Mouse (Mus musculus) midbrain, embryonic 11.5 days (tissue): ENCODE data around the gene Vcl. TPM values are rescaled to one million over a fixed set of nuclear protein-coding genes. Genes with fewer than 3 reads are reported as not detected.
A peak's percentile ranks its signal among the peaks of the same experiment; 100 is the strongest.

ENCODE experiments used
- ATAC-seq: fragments of 200-750 bp; cut with Nextera tagmentation; 2 replicates; pipeline ENCODE4 v1.8.0; 2017; ENCODE audit warnings: moderate TSS enrichment, moderate library complexity; ENCODE audit not compliant: low FRiP score
- DNase-seq: peaks from one replicate; pipeline ENCODE4 v3.0.0; 2015; ENCODE audit warnings: low spot score; ENCODE audit errors: missing footprints
- H3K27ac ChIP-seq: fragments of 300-500 bp; sonication (generic); 2 replicates; pipeline ENCODE4 v1.5.1; 2014; ENCODE audit warnings: low read depth, low read length
- H3K27me3 ChIP-seq: fragments of 300-500 bp; sonication (generic); 2 replicates; pipeline ENCODE4 v1.6.1; 2014; ENCODE audit warnings: mild to moderate bottlenecking, low read length, moderate library complexity, mixed read lengths; ENCODE audit not compliant: control insufficient read depth, insufficient read depth
- H3K36me3 ChIP-seq: fragments of 300-500 bp; sonication (generic); 2 replicates; pipeline ENCODE4 v1.6.1; 2014; ENCODE audit warnings: mild to moderate bottlenecking, low read length, moderate library complexity, mixed read lengths; ENCODE audit not compliant: control insufficient read depth, insufficient read depth
- H3K4me1 ChIP-seq: fragments of 300-500 bp; sonication (generic); 2 replicates; pipeline ENCODE4 v1.6.1; 2014; ENCODE audit warnings: low read length; ENCODE audit not compliant: control insufficient read depth, insufficient read depth
- H3K4me2 ChIP-seq: fragments of 300-500 bp; sonication (generic); 2 replicates; pipeline ENCODE4 v1.6.1; 2014; ENCODE audit warnings: mild to moderate bottlenecking, moderate library complexity
- H3K4me3 ChIP-seq: fragments of 300-500 bp; sonication (generic); 2 replicates; pipeline ENCODE4 v1.5.1; 2014; ENCODE audit warnings: low read depth, low read length
- H3K9ac ChIP-seq: fragments of 300-500 bp; sonication (generic); 2 replicates; pipeline ENCODE4 v1.6.1; 2014; ENCODE audit warnings: low read length
- H3K9me3 ChIP-seq: fragments of 300-500 bp; sonication (generic); 2 replicates; pipeline ENCODE4 v1.6.1; 2016; ENCODE audit warnings: low read length; ENCODE audit not compliant: control insufficient read depth
- WGBS: fragments of 180-500 bp; shearing (Covaris S2); extraction: QIAGEN DNeasy Blood & Tissue Kit; methylation state at CpG from one replicate; pipeline ENCODE4 v1.1.7; 2014; 5-methylcytosine and 5-hydroxymethylcytosine counted together
- polyA plus RNA-seq: library from polyadenylated mRNA; unstranded; fragments of >200 nt; fragmentation: Nextera tagmentation; extraction: Ambion mirVana; gene quantifications from 2 replicates; pipeline ENCODE4 v1.2.1, GENCODE M21; 2014

Gene Vcl
- 27.0 and 29.4 TPM in 2 replicates for polyA plus RNA-seq

DNA sequence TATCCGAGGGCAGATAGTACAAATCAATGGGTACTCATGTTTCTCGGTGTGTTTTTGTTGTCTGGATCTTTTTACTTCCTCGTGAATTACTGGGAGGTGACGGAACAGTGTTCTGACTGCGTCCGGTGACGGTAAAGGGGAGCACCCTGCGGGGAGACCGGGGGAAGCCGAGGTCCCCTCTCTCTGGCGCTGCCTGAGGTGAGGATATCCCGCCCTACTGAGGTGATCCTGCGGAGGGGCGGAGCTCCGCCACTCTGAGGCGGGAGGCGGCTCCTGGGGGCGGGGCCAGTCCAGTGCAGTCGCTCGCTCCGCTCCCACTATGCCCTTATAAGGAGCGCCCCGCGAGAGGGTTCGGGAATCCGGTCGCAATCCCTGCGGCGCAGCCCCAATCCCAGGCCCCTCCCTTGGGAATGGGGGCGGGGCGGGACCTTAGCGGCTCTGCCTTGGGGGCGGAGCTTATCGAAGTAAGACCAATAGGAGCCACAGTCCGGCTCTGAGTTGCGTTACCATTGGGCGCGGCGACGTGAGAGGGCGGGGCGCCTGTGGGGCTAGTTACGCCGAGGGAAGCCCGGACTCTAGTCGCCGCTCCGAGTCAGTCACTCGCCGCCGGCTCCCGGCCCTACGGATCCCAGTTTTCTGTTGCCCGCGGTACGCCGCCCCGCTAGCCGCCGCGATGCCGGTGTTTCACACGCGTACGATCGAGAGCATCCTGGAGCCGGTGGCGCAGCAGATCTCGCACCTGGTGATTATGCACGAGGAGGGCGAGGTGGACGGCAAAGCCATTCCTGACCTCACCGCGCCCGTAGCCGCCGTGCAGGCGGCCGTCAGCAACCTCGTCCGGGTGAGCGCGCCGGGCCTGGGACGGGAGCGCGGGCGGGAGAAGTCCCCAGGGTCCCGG lies at the start of gene Vcl:
Vcl (plus strand) TSS at position 551 of the 898 bp plus-strand sequence.
- no peaks in the 10 kb centered on the region for H3K27me3 ChIP-seq
- H3K27ac ChIP-seq, result peak within 1 kb of the TSS; percentile 50; the same call in 1 of the 2 replicates
- H3K9ac ChIP-seq, result peak within 1 kb of the TSS; percentile 72
- WGBS, result under 1% methylated on average over 87 of the region's 89 CpGs
- peaks cover 8% of the 10 kb centered on the region for H3K4me1 ChIP-seq
- peak; percentile 100 for DNase-seq
- peak; percentile 99 for ATAC-seq
- H3K4me3 ChIP-seq, result peak within 1 kb of the TSS; percentile 71
- peak within 1 kb of the TSS; percentile 48 for H3K4me2 ChIP-seq
- H3K9me3 ChIP-seq, result no peaks in the 10 kb centered on the region
- H3K36me3 ChIP-seq, result no peaks in the 10 kb centered on the region

GRCm38 (mm10) chr14:20884691-20885090 lies 44.5 kb upstream of the Vcl start:
- DNase-seq (no peak), ATAC-seq (no peak)
- 83% methylated on average over 5 of the region's 5 CpGs for WGBS
- Histone ChIP-seq H3K27ac (no peak overlapping the region), H3K4me3 (no peak overlapping the region), H3K9me3 (no peaks in the 10 kb centered on the region), H3K9ac (no peak overlapping the region), H3K4me2 (no peak overlapping the region), H3K36me3 (no peaks in the 10 kb centered on the region), H3K4me1 (no peaks in the 10 kb centered on the region), H3K27me3 (no peaks in the 10 kb centered on the region)

- H3K4me1 ChIP-seq, result no peaks in the 10 kb centered on the region
- 47% methylated on average over 10 of the region's 10 CpGs for WGBS
- DNase-seq (no peak), ATAC-seq (no peak)
- no peaks in the 10 kb centered on the region for H3K27me3 ChIP-seq
- H3K27ac ChIP-seq, result no peak overlapping the region
- H3K9me3 ChIP-seq, result no peaks in the 10 kb centered on the region
- no peaks in the 10 kb centered on the region for H3K36me3 ChIP-seq
- no peak overlapping the region for H3K9ac ChIP-seq
- no peak overlapping the region for H3K4me2 ChIP-seq
- no peak overlapping the region for H3K4me3 ChIP-seq
Measured at GRCm38 (mm10) chr14:20885091-20885888, 43.9 kb upstream of the Vcl start.

- no peaks in the 10 kb centered on the region for H3K27me3 ChIP-seq
- H3K9ac ChIP-seq, result no peak overlapping the region
- H3K36me3 ChIP-seq, result no peaks in the 10 kb centered on the region
- ATAC-seq (no peak), DNase-seq (no peak)
- H3K4me3 ChIP-seq, result no peak overlapping the region
- no peak overlapping the region for H3K27ac ChIP-seq
- H3K4me1 ChIP-seq, result no peaks in the 10 kb centered on the region
- no peaks in the 10 kb centered on the region for H3K9me3 ChIP-seq
- no peak overlapping the region for H3K4me2 ChIP-seq
- WGBS, result 28% methylated on average over 4 of the region's 4 CpGs
Measured at GRCm38 (mm10) chr14:20886266-20886665, 42.9 kb upstream of the Vcl start.

- DNase-seq (no peak), ATAC-seq (no peak)
- H3K4me3 ChIP-seq, result no peak overlapping the region
- no peaks in the 10 kb centered on the region for H3K4me1 ChIP-seq
- H3K9ac ChIP-seq, result no peak overlapping the region
- H3K27me3 ChIP-seq, result no peaks in the 10 kb centered on the region
- H3K36me3 ChIP-seq, result no peaks in the 10 kb centered on the region
- no peak overlapping the region for H3K4me2 ChIP-seq
- WGBS, result 89% methylated on average over 7 of the region's 7 CpGs
- no peak overlapping the region for H3K27ac ChIP-seq
- H3K9me3 ChIP-seq, result no peaks in the 10 kb centered on the region
Measured at GRCm38 (mm10) chr14:20887541-20888085, 41.6 kb upstream of the Vcl start.

DNA sequence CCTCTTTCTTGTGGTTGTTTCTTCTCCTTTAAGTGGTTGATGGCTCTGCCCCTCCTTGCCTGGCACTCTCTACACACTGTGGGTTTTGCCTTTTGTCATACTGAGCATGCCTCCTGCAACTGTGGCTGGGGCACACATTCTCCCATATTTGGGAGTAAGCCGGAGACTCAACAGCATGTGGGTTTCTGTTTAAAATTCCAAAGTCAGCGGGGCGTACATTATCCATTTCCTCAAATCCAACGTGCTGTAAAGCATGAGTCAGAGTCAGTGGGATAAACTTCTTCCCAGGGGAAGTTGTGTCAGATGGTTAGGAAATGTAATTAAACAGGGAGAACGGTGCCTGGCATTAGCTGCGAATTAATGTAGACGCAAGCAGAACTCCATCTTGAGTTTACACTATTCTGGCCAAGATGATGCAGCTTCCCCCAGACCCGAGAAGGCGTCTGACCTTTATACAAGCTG lies 37.2 kb upstream of the Vcl start:
- Histone ChIP-seq H3K27ac (no peak overlapping the region), H3K9me3 (no peaks in the 10 kb centered on the region), H3K9ac (no peak overlapping the region), H3K36me3 (no peaks in the 10 kb centered on the region), H3K4me1 (no peaks in the 10 kb centered on the region), H3K4me3 (no peak overlapping the region), H3K4me2 (no peak overlapping the region), H3K27me3 (no peaks in the 10 kb centered on the region)
- no peak for DNase-seq
- no peak for ATAC-seq
- 46% methylated on average over 9 of the region's 9 CpGs for WGBS

DNA sequence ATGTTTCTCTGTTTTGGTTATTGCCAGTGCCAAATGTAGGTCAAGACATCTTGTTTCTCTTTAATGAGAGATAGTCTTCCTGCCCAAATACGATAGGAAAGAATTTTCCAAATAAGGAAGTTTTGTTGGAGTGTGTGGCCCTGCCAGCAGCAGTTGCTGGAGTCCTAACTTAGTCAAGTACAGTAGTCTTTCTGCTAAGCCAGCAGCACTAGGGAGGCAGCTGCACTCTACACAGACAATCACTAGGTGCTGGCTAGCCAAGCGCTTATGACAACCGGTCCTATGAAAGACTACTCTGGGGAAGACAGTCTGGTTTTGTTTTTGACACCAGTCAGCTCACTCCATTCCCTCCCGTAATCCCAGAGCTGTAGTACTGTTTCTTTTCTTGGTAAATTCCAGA lies 35.4 kb upstream of the Vcl start:
- Histone ChIP-seq H3K4me2 (no peak overlapping the region), H3K36me3 (no peaks in the 10 kb centered on the region), H3K27me3 (no peaks in the 10 kb centered on the region), H3K4me3 (no peak overlapping the region), H3K9me3 (no peaks in the 10 kb centered on the region), H3K27ac (no peak overlapping the region), H3K9ac (no peak overlapping the region), H3K4me1 (no peaks in the 10 kb centered on the region)
- ATAC-seq (no peak), DNase-seq (no peak)
- 75% methylated on average over 4 of the region's 4 CpGs for WGBS

DNA sequence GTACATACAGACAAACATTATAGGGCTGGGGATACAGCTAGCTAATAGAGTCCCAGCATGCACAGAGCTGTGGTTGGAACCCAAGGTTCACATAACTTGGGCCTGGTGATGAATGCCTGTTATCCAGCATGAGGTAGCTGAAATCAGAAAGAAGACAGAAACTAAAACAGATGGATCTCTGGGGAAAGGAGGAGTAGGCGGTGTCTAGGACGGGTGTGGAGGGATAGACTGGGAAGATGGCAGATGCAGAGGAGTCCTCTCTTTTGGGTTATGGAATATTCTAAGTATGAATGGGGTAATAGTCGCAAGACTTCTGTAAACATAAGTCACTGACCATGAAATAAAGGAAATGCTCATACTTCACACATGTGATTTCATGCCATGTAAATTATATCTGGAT lies 27.9 kb upstream of the Vcl start:
- DNase-seq (no peak), ATAC-seq (no peak)
- Histone ChIP-seq H3K9ac (no peak overlapping the region), H3K27me3 (no peaks in the 10 kb centered on the region), H3K27ac (no peak overlapping the region), H3K4me3 (no peak overlapping the region), H3K4me1 (no peaks in the 10 kb centered on the region), H3K4me2 (no peak overlapping the region), H3K9me3 (no peaks in the 10 kb centered on the region), H3K36me3 (no peaks in the 10 kb centered on the region)
- WGBS, result 96% methylated on average over 3 of the region's 3 CpGs

- H3K4me3 ChIP-seq, result no peak overlapping the region
- no peaks in the 10 kb centered on the region for H3K4me1 ChIP-seq
- 86% methylated on average over 6 of the region's 6 CpGs for WGBS
- no peaks in the 10 kb centered on the region for H3K27me3 ChIP-seq
- H3K27ac ChIP-seq, result no peak overlapping the region
- no peak overlapping the region for H3K9ac ChIP-seq
- ATAC-seq, result no peak
- no peak overlapping the region for H3K4me2 ChIP-seq
- no peaks in the 10 kb centered on the region for H3K36me3 ChIP-seq
- H3K9me3 ChIP-seq, result no peaks in the 10 kb centered on the region
- DNase-seq, result no peak
Measured at GRCm38 (mm10) chr14:20903137-20903536, 26.1 kb upstream of the Vcl start.
